Mouse (Mus musculus): ENCODE measurements around the gene Cwf19l2.
A peak's percentile ranks its signal among the peaks of the same experiment; 100 is the strongest.
"Not testable (repeated sequence)": the region's sequence is repeated elsewhere in the genome, so short reads cannot be mapped to it uniquely, and the experiment has no call there.

Gene Cwf19l2

GRCm38 (mm10) chr9:3403251-3404208 is at the start of gene Cwf19l2:
TSS of gene Cwf19l2 (plus strand) at chr9:3403592.
- DNase-seq = peak; percentile 72

- not testable (repeated sequence) for DNase-seq
These were observed 27.1 kb upstream of the Cwf19l2 start for GRCm38 (mm10) chr9:3376323-3376722.

- DNase-seq = peak; percentile 23
These were observed 980 bp downstream of the Cwf19l2 start for GRCm38 (mm10) chr9:3404372-3404771.

- not testable (repeated sequence) for DNase-seq
These were observed 36.3 kb downstream of the Cwf19l2 start for GRCm38 (mm10) chr9:3439555-3440300.

- DNase-seq = no peak
These were observed 68.5 kb downstream of the Cwf19l2 start for GRCm38 (mm10) chr9:3471897-3472296.

- no peak for DNase-seq
These were observed 115.3 kb downstream of the Cwf19l2 start for GRCm38 (mm10) chr9:3518645-3519044.

GRCm38 (mm10) chr9:3519178-3519577 is 115.8 kb downstream of the Cwf19l2 start:
- no peak for DNase-seq

GRCm38 (mm10) chr9:3521031-3521430 is 117.6 kb downstream of the Cwf19l2 start:
- DNase-seq = no peak
